ENCODE assay signal across 46 mouse cellular contexts in the genomic region with DNA sequence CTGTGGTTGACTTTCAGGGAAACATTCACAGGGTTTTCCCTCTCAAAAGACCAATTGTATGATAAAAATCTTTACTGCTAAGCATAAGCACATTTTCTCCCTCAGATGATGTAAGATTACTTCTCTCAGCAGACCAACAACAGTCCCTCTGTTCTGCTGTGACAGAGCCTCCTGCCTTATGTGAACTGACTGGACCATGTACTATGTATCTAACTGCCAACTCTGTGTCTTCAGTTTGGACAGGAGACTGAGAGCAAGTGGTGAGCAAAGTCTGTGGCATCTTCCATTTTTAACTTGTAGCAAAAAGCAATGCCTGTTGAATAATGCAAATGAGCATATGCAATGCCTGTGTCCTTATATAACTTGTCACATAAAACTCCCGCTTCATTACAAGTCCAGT. TPM values are rescaled to one million over a fixed set of nuclear protein-coding genes. Genes with fewer than 3 reads are reported as not detected.
"Had no signal": no experiment of that assay in that cellular context is flagged by ENCODE, and none has a peak within 500 bp of the region (broad histone marks: within the 10 kb centered on the region; RNA-seq: fewer than 3 reads in every experiment).

No protein-coding gene starts in this region.

- ATAC-seq: liver, embryonic 12.5 days; liver, postnatal 0 days; lung, postnatal 0 days; midbrain, embryonic 13.5 days; midbrain, embryonic 15.5 days had no signal

- H3K27ac ChIP-seq: limb, embryonic 10.5 days; limb, embryonic 12.5 days; limb, embryonic 13.5 days; limb, embryonic 15.5 days; liver, embryonic 12.5 days; liver, embryonic 13.5 days; liver, embryonic 14.5 days; liver, embryonic 15.5 days; lung, embryonic 15.5 days; macrophage; midbrain, embryonic 10.5 days; midbrain, embryonic 12.5 days; midbrain, embryonic 13.5 days; midbrain, embryonic 15.5 days; neural tube, embryonic 12.5 days had no signal

- H3K4me3 ChIP-seq: limb, embryonic 10.5 days; limb, embryonic 12.5 days; limb, embryonic 13.5 days; limb, embryonic 15.5 days; liver, embryonic 12.5 days; liver, embryonic 13.5 days; liver, embryonic 15.5 days; lung, embryonic 15.5 days; megakaryocyte, embryonic 14.5 days; midbrain, embryonic 10.5 days; midbrain, embryonic 12.5 days; midbrain, embryonic 13.5 days; midbrain, embryonic 15.5 days; myocyte; neural tube, embryonic 12.5 days had no signal

- H3K4me1 ChIP-seq: limb, embryonic 10.5 days; limb, embryonic 12.5 days; limb, embryonic 13.5 days; limb, embryonic 15.5 days; liver, embryonic 12.5 days; liver, embryonic 13.5 days; liver, embryonic 15.5 days; lung, embryonic 15.5 days; megakaryocyte, embryonic 14.5 days; midbrain, embryonic 10.5 days; midbrain, embryonic 12.5 days; midbrain, embryonic 13.5 days; midbrain, embryonic 15.5 days; neural tube, embryonic 12.5 days had no signal

- DNase-seq: left cerebral cortex, postnatal 4 days; liver; liver, embryonic 13.5 days; liver, postnatal 0 days; lung, adult 18-20 months; lung, adult 2 months; lung, embryonic 14.5 days; lung, postnatal 10 days; lung, postnatal 14 days; lung, postnatal 36 days; lung, postnatal 4 days; midbrain, embryonic 14.5 days had no signal

- H3K9me3 ChIP-seq: limb, embryonic 10.5 days; limb, embryonic 12.5 days; limb, embryonic 13.5 days; limb, embryonic 15.5 days; liver, embryonic 12.5 days; liver, embryonic 13.5 days; liver, embryonic 15.5 days; lung, embryonic 15.5 days; megakaryocyte, embryonic 14.5 days; midbrain, embryonic 10.5 days; midbrain, embryonic 12.5 days; midbrain, embryonic 13.5 days; midbrain, embryonic 15.5 days; neural tube, embryonic 12.5 days had no signal

- H3K9ac ChIP-seq: limb, embryonic 12.5 days; limb, embryonic 13.5 days; limb, embryonic 15.5 days; liver, embryonic 12.5 days; liver, embryonic 13.5 days; liver, embryonic 14.5 days; liver, embryonic 15.5 days; liver, postnatal 0 days; lung, embryonic 14.5 days; lung, embryonic 15.5 days; midbrain, embryonic 12.5 days; midbrain, embryonic 13.5 days; midbrain, embryonic 15.5 days; neural tube, embryonic 12.5 days had no signal

- H3K4me2 ChIP-seq: limb, embryonic 12.5 days; limb, embryonic 13.5 days; limb, embryonic 15.5 days; liver, embryonic 11.5 days; liver, embryonic 12.5 days; liver, embryonic 13.5 days; liver, embryonic 15.5 days; lung, embryonic 14.5 days; lung, embryonic 15.5 days; midbrain, embryonic 11.5 days; midbrain, embryonic 12.5 days; midbrain, embryonic 13.5 days; midbrain, embryonic 15.5 days; neural tube, embryonic 12.5 days had no signal

- H3K36me3 ChIP-seq: limb, embryonic 10.5 days; limb, embryonic 12.5 days; limb, embryonic 13.5 days; limb, embryonic 15.5 days; liver, embryonic 12.5 days; liver, embryonic 13.5 days; liver, embryonic 15.5 days; lung, embryonic 15.5 days; midbrain, embryonic 10.5 days; midbrain, embryonic 12.5 days; midbrain, embryonic 13.5 days; midbrain, embryonic 15.5 days; neural tube, embryonic 12.5 days had no signal

- H3K27me3 ChIP-seq: limb, embryonic 12.5 days; limb, embryonic 13.5 days; limb, embryonic 15.5 days; liver, embryonic 12.5 days; liver, embryonic 13.5 days; liver, embryonic 15.5 days; lung, embryonic 15.5 days; megakaryocyte, embryonic 14.5 days; midbrain, embryonic 12.5 days; midbrain, embryonic 13.5 days; midbrain, embryonic 15.5 days; neural tube, embryonic 12.5 days had no signal

RNA-seq across cellular contexts. Expression of gene Tas2r144, which starts 15.6 kb away (rescaled TPM):
- total RNA-seq: left cerebral cortex, postnatal 10 days; left cerebral cortex, postnatal 14 days; left cerebral cortex, postnatal 25 days; left cerebral cortex, postnatal 36 days; left cerebral cortex, postnatal 4 days; liver, adult 2 months; megakaryocyte progenitor cell, adult 5-6 weeks; megakaryocyte, adult 5-6 weeks; megakaryocyte-erythroid progenitor cell, adult 5-6 weeks; midbrain, postnatal 0 days; monocyte, adult 5-6 weeks had no signal
- polyA plus RNA-seq: limb, embryonic 10.5 days; limb, embryonic 11.5 days; limb, embryonic 12.5 days; limb, embryonic 13.5 days; limb, embryonic 14.5 days; limb, embryonic 15.5 days; liver, adult 2 months; liver, embryonic 11.5 days; liver, embryonic 12.5 days; liver, embryonic 13.5 days; liver, embryonic 14.5 days; liver, embryonic 15.5 days; liver, embryonic 16.5 days; liver, postnatal 0 days; lung, adult 2 months; lung, embryonic 14.5 days; lung, embryonic 15.5 days; lung, embryonic 16.5 days; lung, postnatal 0 days; macrophage; midbrain, embryonic 10.5 days; midbrain, embryonic 11.5 days; midbrain, embryonic 12.5 days; midbrain, embryonic 13.5 days; midbrain, embryonic 14.5 days; midbrain, embryonic 15.5 days; midbrain, postnatal 0 days; myocyte; neural tube, embryonic 11.5 days; neural tube, embryonic 12.5 days had no signal

RNA-seq across cellular contexts. Expression of gene Tas2r139, which starts 58.8 kb away (rescaled TPM):
- total RNA-seq: left cerebral cortex, postnatal 10 days; left cerebral cortex, postnatal 14 days; left cerebral cortex, postnatal 25 days; left cerebral cortex, postnatal 36 days; left cerebral cortex, postnatal 4 days; liver, adult 2 months; megakaryocyte progenitor cell, adult 5-6 weeks; megakaryocyte, adult 5-6 weeks; megakaryocyte-erythroid progenitor cell, adult 5-6 weeks; midbrain, postnatal 0 days; monocyte, adult 5-6 weeks had no signal
- polyA plus RNA-seq: limb, embryonic 10.5 days; limb, embryonic 11.5 days; limb, embryonic 12.5 days; limb, embryonic 13.5 days; limb, embryonic 14.5 days; limb, embryonic 15.5 days; liver, adult 2 months; liver, embryonic 11.5 days; liver, embryonic 12.5 days; liver, embryonic 13.5 days; liver, embryonic 14.5 days; liver, embryonic 15.5 days; liver, embryonic 16.5 days; liver, postnatal 0 days; lung, adult 2 months; lung, embryonic 14.5 days; lung, embryonic 15.5 days; lung, embryonic 16.5 days; lung, postnatal 0 days; macrophage; midbrain, embryonic 10.5 days; midbrain, embryonic 11.5 days; midbrain, embryonic 12.5 days; midbrain, embryonic 13.5 days; midbrain, embryonic 14.5 days; midbrain, embryonic 15.5 days; midbrain, postnatal 0 days; myocyte; neural tube, embryonic 11.5 days; neural tube, embryonic 12.5 days had no signal
